Mouse (Mus musculus) limb, embryonic 13.5 days (tissue): ENCODE data around the gene 1110051M20Rik. TPM values are rescaled to one million over a fixed set of nuclear protein-coding genes. Genes with fewer than 3 reads are reported as not detected.

Source experiments
- ATAC-seq: fragments of 200-750 bp; cut with Nextera tagmentation; 2 replicates; pipeline ENCODE4 v1.8.0; 2017; ENCODE audit warnings: low read depth, moderate number of reproducible peaks, moderate TSS enrichment; ENCODE audit not compliant: low FRiP score
- H3K27ac ChIP-seq: fragments of 300-500 bp; sonication (generic); 2 replicates; pipeline ENCODE4 v1.5.1; 2015; ENCODE audit warnings: inconsistent platforms, mild to moderate bottlenecking, moderate library complexity
- H3K27me3 ChIP-seq: fragments of 300-500 bp; sonication (generic); 2 replicates; pipeline ENCODE4 v1.6.1; 2015; ENCODE audit warnings: mild to moderate bottlenecking, inconsistent platforms
- H3K36me3 ChIP-seq: fragments of 300-500 bp; sonication (generic); 2 replicates; pipeline ENCODE4 v1.6.1; 2015; ENCODE audit warnings: inconsistent platforms, mild to moderate bottlenecking, moderate library complexity
- H3K4me1 ChIP-seq: fragments of 300-500 bp; sonication (generic); 2 replicates; pipeline ENCODE4 v1.6.1; 2015; ENCODE audit warnings: inconsistent platforms
- H3K4me2 ChIP-seq: fragments of 300-500 bp; sonication (generic); replicated peaks from 2 replicates; pipeline ENCODE4 v1.6.1; 2015; ENCODE audit warnings: inconsistent platforms, mild to moderate bottlenecking, moderate library complexity
- H3K4me3 ChIP-seq: fragments of 300-500 bp; sonication (generic); 2 replicates; pipeline ENCODE4 v1.5.1; 2015; ENCODE audit warnings: moderate library complexity, mild to moderate bottlenecking, inconsistent platforms
- H3K9ac ChIP-seq: fragments of 300-500 bp; sonication (generic); 2 replicates; pipeline ENCODE4 v1.6.1; 2015; ENCODE audit warnings: mild to moderate bottlenecking, inconsistent platforms
- H3K9me3 ChIP-seq: fragments of 300-500 bp; sonication (generic); 2 replicates; pipeline ENCODE4 v1.6.1; 2016; ENCODE audit warnings: inconsistent platforms
- WGBS: fragments of 180-500 bp; shearing (Covaris S2); methylation state at CpG from one replicate; pipeline ENCODE4 v1.1.7; 2015; 5-methylcytosine and 5-hydroxymethylcytosine counted together
- polyA plus RNA-seq: library from polyadenylated mRNA; unstranded; fragments of >200 nt; fragmentation: Nextera tagmentation; extraction: Ambion mirVana; gene quantifications from 2 replicates; pipeline ENCODE4 v1.2.1, GENCODE M21; 2015

1110051M20Rik gene
- polyA plus RNA-seq, 1 experiment from 2014 or later: 79.4 TPM

- ATAC-seq: no peak
- no peaks in the 10 kb centered on the region for H3K27me3 ChIP-seq
- H3K4me3 ChIP-seq: no peak overlapping the region
- WGBS: 81% methylated on average over 4 of the region's 4 CpGs
- no peaks in the 10 kb centered on the region for H3K36me3 ChIP-seq
- H3K4me1 ChIP-seq: peaks cover 2% of the 10 kb centered on the region; the same call in 1 of the 2 replicates
- no peaks in the 10 kb centered on the region for H3K9me3 ChIP-seq
- no peak overlapping the region for H3K9ac ChIP-seq
- no peak overlapping the region for H3K4me2 ChIP-seq
- no peak overlapping the region for H3K27ac ChIP-seq
Observed at GRCm38 (mm10) chr2:91405071-91405470, 39.4 kb downstream of the 1110051M20Rik start.

GRCm38 (mm10) chr2:91399727-91400126, 44.8 kb downstream of the 1110051M20Rik start:
- no peak overlapping the region for H3K4me3 ChIP-seq
- no peaks in the 10 kb centered on the region for H3K36me3 ChIP-seq
- no peak overlapping the region for H3K27ac ChIP-seq
- no peak overlapping the region for H3K9ac ChIP-seq
- ATAC-seq: no peak
- WGBS: 23% methylated on average over 2 of the region's 2 CpGs
- H3K9me3 ChIP-seq: no peaks in the 10 kb centered on the region
- H3K4me1 ChIP-seq: peaks cover 7% of the 10 kb centered on the region; the same call in 1 of the 2 replicates
- no peaks in the 10 kb centered on the region for H3K27me3 ChIP-seq
- H3K4me2 ChIP-seq: no peak overlapping the region

GRCm38 (mm10) chr2:91399168-91399567, 45.3 kb downstream of the 1110051M20Rik start:
- no peak for ATAC-seq
- Histone ChIP-seq H3K4me3 (no peak overlapping the region), H3K9me3 (no peaks in the 10 kb centered on the region), H3K4me2 (no peak overlapping the region), H3K27me3 (no peaks in the 10 kb centered on the region), H3K4me1 (peaks cover 7% of the 10 kb centered on the region; the same call in 1 of the 2 replicates), H3K36me3 (no peaks in the 10 kb centered on the region), H3K27ac (no peak overlapping the region), H3K9ac (no peak overlapping the region)
- whole genome bisulfite sequencing: 63% methylated on average over 3 of the region's 3 CpGs

GRCm38 (mm10) chr2:91394078-91394477, 50.4 kb downstream of the 1110051M20Rik start:
- Histone ChIP-seq H3K4me2 (no peak overlapping the region), H3K4me1 (no peaks in the 10 kb centered on the region), H3K9me3 (no peaks in the 10 kb centered on the region), H3K27me3 (no peaks in the 10 kb centered on the region), H3K36me3 (no peaks in the 10 kb centered on the region), H3K9ac (no peak overlapping the region), H3K4me3 (no peak overlapping the region), H3K27ac (no peak overlapping the region)
- WGBS: 86% methylated on average over 4 of the region's 4 CpGs
- ATAC-seq: no peak

- no peaks in the 10 kb centered on the region for H3K9me3 ChIP-seq
- no peak overlapping the region for H3K27ac ChIP-seq
- ATAC-seq: no peak
- no peaks in the 10 kb centered on the region for H3K27me3 ChIP-seq
- no peak overlapping the region for H3K4me2 ChIP-seq
- H3K4me1 ChIP-seq: peaks cover 18% of the 10 kb centered on the region
- WGBS: 63% methylated on average over 3 of the region's 3 CpGs
- H3K9ac ChIP-seq: no peak overlapping the region
- no peak overlapping the region for H3K4me3 ChIP-seq
- no peaks in the 10 kb centered on the region for H3K36me3 ChIP-seq
Observed at GRCm38 (mm10) chr2:91388738-91389137, 55.8 kb downstream of the 1110051M20Rik start.

GRCm38 (mm10) chr2:91388281-91388680, 56.2 kb downstream of the 1110051M20Rik start:
- H3K27me3 ChIP-seq: no peaks in the 10 kb centered on the region
- WGBS: 41% methylated on average over 3 of the region's 3 CpGs
- H3K9ac ChIP-seq: no peak overlapping the region
- ATAC-seq: no peak
- H3K27ac ChIP-seq: no peak overlapping the region
- no peaks in the 10 kb centered on the region for H3K9me3 ChIP-seq
- no peak overlapping the region for H3K4me2 ChIP-seq
- peaks cover 18% of the 10 kb centered on the region for H3K4me1 ChIP-seq
- no peaks in the 10 kb centered on the region for H3K36me3 ChIP-seq
- H3K4me3 ChIP-seq: no peak overlapping the region

GRCm38 (mm10) chr2:91387287-91387958, 57.1 kb downstream of the 1110051M20Rik start:
- WGBS: 91% methylated on average over 6 of the region's 6 CpGs

GRCm38 (mm10) chr2:91386547-91387286, 57.8 kb downstream of the 1110051M20Rik start:
- Histone ChIP-seq H3K9ac (no peak overlapping the region), H3K9me3 (no peaks in the 10 kb centered on the region), H3K27ac (peak overlapping the region; percentile 6; the same call in 1 of the 2 replicates), H3K4me2 (no peak overlapping the region), H3K36me3 (no peaks in the 10 kb centered on the region), H3K4me1 (peaks cover 18% of the 10 kb centered on the region), H3K4me3 (no peak overlapping the region), H3K27me3 (no peaks in the 10 kb centered on the region)
- 71% methylated on average over 5 of the region's 5 CpGs for WGBS
- 0 out of 2 replicates have a peak, but pooled peaks have one; percentile 51 for ATAC-seq

More at GRCm38 (mm10) chr2:91387287-91387958, 57.1 kb downstream of the 1110051M20Rik start:
- no peak overlapping the region for H3K9ac ChIP-seq
- H3K4me2 ChIP-seq: no peak overlapping the region
- no peaks in the 10 kb centered on the region for H3K36me3 ChIP-seq
- H3K4me1 ChIP-seq: peaks cover 18% of the 10 kb centered on the region
- no peaks in the 10 kb centered on the region for H3K27me3 ChIP-seq
- ATAC-seq: no peak
- H3K27ac ChIP-seq: no peak overlapping the region
- H3K4me3 ChIP-seq: no peak overlapping the region
- no peaks in the 10 kb centered on the region for H3K9me3 ChIP-seq

- Histone ChIP-seq H3K36me3 (no peaks in the 10 kb centered on the region), H3K4me3 (no peak overlapping the region), H3K27me3 (no peaks in the 10 kb centered on the region), H3K9me3 (no peaks in the 10 kb centered on the region), H3K9ac (no peak overlapping the region), H3K27ac (no peak overlapping the region), H3K4me2 (no peak overlapping the region), H3K4me1 (peaks cover 18% of the 10 kb centered on the region)
- no peak for ATAC-seq
- WGBS: 79% methylated on average over 6 of the region's 6 CpGs
Observed at GRCm38 (mm10) chr2:91383294-91383693, 61.2 kb downstream of the 1110051M20Rik start.

- Histone ChIP-seq H3K9me3 (no peaks in the 10 kb centered on the region), H3K27me3 (no peaks in the 10 kb centered on the region), H3K27ac (no peak overlapping the region), H3K4me2 (no peak overlapping the region), H3K36me3 (no peaks in the 10 kb centered on the region), H3K4me1 (peaks cover 7% of the 10 kb centered on the region), H3K9ac (no peak overlapping the region), H3K4me3 (no peak overlapping the region)
- WGBS: 25% methylated on average over 7 of the region's 7 CpGs
- ATAC-seq: no peak
Observed at GRCm38 (mm10) chr2:91377038-91377437, 67.5 kb downstream of the 1110051M20Rik start.

GRCm38 (mm10) chr2:91370314-91370713, 74.2 kb downstream of the 1110051M20Rik start:
- H3K9ac ChIP-seq: no peak overlapping the region
- no peaks in the 10 kb centered on the region for H3K4me1 ChIP-seq
- WGBS: 59% methylated on average over 2 of the region's 2 CpGs
- peaks cover 8% of the 10 kb centered on the region for H3K36me3 ChIP-seq
- H3K4me3 ChIP-seq: no peak overlapping the region
- no peak for ATAC-seq
- H3K9me3 ChIP-seq: no peaks in the 10 kb centered on the region
- H3K4me2 ChIP-seq: no peak overlapping the region
- no peaks in the 10 kb centered on the region for H3K27me3 ChIP-seq
- no peak overlapping the region for H3K27ac ChIP-seq

- H3K9ac ChIP-seq: no peak overlapping the region
- H3K4me2 ChIP-seq: no peak overlapping the region
- no peaks in the 10 kb centered on the region for H3K9me3 ChIP-seq
- H3K27me3 ChIP-seq: no peaks in the 10 kb centered on the region
- no peak for ATAC-seq
- WGBS: 71% methylated on average over 2 of the region's 2 CpGs
- H3K4me1 ChIP-seq: 0 out of 2 replicates have a peak, but pooled peaks cover 4% of the 10 kb centered on the region
- H3K36me3 ChIP-seq: peaks cover 8% of the 10 kb centered on the region
- H3K4me3 ChIP-seq: no peak overlapping the region
- H3K27ac ChIP-seq: no peak overlapping the region
Observed at GRCm38 (mm10) chr2:91363272-91363671, 81.2 kb downstream of the 1110051M20Rik start.
